Mouse (Mus musculus): ENCODE results near the gene Gm49321.
A peak's percentile ranks its signal among the peaks of the same experiment; 100 is the strongest.

Gm49321 gene

DNA sequence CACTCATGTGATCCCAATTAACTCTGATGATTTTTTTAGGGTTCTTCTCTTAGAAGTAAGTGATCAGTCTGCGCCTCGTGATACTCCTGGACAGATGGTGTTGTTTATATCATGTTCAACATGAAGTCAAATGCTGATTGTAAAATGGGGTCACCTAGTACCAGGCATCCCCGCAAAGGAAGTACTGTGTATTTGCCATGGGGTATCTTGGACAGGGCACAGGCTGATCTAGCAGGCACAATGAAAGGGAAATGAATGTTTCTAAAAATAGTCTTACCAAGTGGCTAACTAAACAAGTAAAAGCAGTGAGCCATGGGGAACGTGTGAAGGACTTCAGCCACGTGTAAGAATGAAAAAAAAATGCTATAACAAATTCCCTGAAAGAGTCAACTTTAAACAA lies 17.3 kb downstream of the Gm49321 start:
- no peaks in the 10 kb centered on the region for H3K36me3 ChIP-seq (ENCODE audit: insufficient read depth, low read length)
- peaks cover 15% of the 10 kb centered on the region for H3K4me1 ChIP-seq (replicated peaks; ENCODE audit: low read depth, low read length)
- H3K4me3 ChIP-seq (replicated peaks; ENCODE audit: low read length) = no peak overlapping the region
- no peak for TF ChIP-seq POU5F1 (IDR thresholded peaks at IDR 0.05; ENCODE audit: borderline replicate concordance, low read length)
- TF ChIP-seq CTCF (conservative IDR thresholded peaks at IDR 0.05; ENCODE audit: low read length) = no peak
- TF ChIP-seq NANOG (IDR thresholded peaks at IDR 0.05; ENCODE audit: borderline replicate concordance, low read length) = no peak
- no peaks in the 10 kb centered on the region for H3K9me3 ChIP-seq (ENCODE audit: low read length)
- H3K27me3 ChIP-seq (ENCODE audit: insufficient read depth, low read length) = peaks cover 3% of the 10 kb centered on the region

DNA sequence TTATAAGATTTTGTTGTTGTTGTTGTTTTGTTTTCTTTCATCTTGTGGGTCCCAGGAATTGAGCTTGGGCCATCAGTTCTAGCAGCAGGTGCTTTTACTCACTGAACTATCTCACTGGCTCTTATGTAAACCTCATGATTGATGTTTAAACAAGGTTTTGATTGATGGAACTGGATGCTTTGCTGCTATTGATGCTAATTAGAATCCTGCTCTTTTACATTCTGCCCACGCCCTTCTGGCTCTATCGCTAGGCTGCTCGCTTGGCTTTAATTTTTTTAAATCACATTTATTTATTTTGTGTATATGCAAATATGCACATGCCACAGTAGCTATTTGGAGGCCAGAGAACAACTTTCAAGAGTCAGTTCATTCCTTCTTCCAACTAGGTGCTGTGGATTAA lies 20.2 kb downstream of the Gm49321 start:
- Histone ChIP-seq H3K9me3 (ENCODE audit: low read length) (no peaks in the 10 kb centered on the region), H3K4me3 (replicated peaks; ENCODE audit: low read length) (no peak overlapping the region), H3K27me3 (ENCODE audit: insufficient read depth, low read length) (no peaks in the 10 kb centered on the region), H3K36me3 (ENCODE audit: insufficient read depth, low read length) (no peaks in the 10 kb centered on the region), H3K4me1 (replicated peaks; ENCODE audit: low read depth, low read length) (peaks cover 10% of the 10 kb centered on the region)
- TF ChIP-seq POU5F1 (IDR thresholded peaks at IDR 0.05; ENCODE audit: borderline replicate concordance, low read length) (no peak), NANOG (IDR thresholded peaks at IDR 0.05; ENCODE audit: borderline replicate concordance, low read length) (no peak), CTCF (conservative IDR thresholded peaks at IDR 0.05; ENCODE audit: low read length) (no peak)

DNA sequence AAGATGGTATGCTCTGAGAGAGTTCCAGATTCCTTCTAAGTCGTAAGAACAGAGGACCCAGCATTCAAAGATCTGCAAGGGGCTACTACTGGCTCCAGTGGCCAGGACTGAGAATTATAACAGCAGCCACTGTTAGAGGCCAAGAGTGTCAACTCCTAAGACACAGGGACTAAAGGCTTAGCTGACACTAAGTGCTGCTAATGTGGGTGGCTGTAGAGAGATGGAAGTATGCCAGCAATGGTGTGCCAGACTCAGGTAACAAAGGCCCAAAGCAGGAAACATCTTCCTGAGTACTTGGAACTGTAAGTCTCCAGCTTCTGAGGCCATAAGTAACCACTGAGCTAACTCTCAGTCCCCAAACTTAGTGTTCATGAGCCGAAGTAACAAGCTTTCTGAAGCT lies 21.4 kb downstream of the Gm49321 start:
- no peak overlapping the region for H3K4me3 ChIP-seq (replicated peaks; ENCODE audit: low read length)
- no peaks in the 10 kb centered on the region for H3K27me3 ChIP-seq (ENCODE audit: insufficient read depth, low read length)
- no peaks in the 10 kb centered on the region for H3K9me3 ChIP-seq (ENCODE audit: low read length)
- H3K36me3 ChIP-seq (ENCODE audit: insufficient read depth, low read length) = no peaks in the 10 kb centered on the region
- 0 out of 2 replicates have a peak, but pooled peaks cover 3% of the 10 kb centered on the region for H3K4me1 ChIP-seq (replicated peaks; ENCODE audit: low read depth, low read length)
- TF ChIP-seq NANOG (IDR thresholded peaks at IDR 0.05; ENCODE audit: borderline replicate concordance, low read length) (no peak), POU5F1 (IDR thresholded peaks at IDR 0.05; ENCODE audit: borderline replicate concordance, low read length) (no peak), CTCF (conservative IDR thresholded peaks at IDR 0.05; ENCODE audit: low read length) (no peak)

DNA sequence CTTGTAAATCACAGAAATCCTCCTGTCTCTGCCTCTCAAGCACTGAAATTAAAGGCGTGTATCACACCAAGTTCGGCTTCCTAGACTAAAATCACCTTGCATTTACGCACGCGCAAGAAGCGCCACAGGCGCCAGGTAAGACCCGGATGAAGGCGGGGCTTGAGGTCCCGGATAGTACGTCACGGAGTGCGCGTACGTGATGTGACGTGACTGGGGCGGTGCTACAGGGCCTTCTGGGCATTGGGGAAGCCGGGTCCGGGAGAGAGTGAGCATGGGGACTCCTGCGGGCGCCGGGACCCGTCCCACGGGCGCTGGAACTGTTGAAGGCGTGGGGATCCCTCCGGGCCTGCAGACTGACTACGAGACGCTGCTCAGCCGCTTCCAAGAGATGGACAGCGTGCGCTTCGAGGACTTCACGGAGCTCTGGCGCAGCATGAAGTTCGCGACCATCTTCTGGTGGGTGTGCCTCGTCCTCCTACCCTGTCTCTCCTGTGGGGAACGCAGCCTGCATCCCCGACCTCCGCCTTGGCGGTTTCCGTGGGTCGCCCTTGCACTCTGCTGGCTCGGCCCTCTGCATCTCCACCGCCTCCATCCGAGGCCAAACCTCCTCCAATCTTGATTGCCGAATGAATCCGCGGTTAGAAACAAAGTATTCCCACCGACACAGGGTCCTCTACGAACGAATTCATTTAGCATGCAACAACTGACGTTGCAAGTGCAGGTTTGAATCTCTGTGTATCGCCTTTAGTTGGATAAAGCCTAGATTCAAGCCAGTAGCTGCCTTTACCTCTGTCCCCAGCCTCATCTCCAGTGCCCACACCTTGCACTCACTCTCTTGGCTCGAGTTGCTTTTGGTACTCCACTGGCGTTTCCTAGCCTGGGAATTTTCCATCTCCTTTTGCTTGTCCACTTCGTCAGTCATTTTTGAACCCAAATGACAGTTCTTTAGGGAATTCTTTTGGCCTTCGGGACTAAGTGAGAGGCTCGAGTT lies 27.1 kb downstream of the Gm49321 start, which contains the start of gene Snapc1:
Gene Snapc1 (plus strand): TSS at position 191 of the 991 bp plus-strand sequence.
- Histone ChIP-seq H3K4me3 (replicated peaks; ENCODE audit: low read length) (peak within 1 kb of the TSS; percentile 95), H3K9me3 (ENCODE audit: low read length) (no peaks in the 10 kb centered on the region), H3K36me3 (ENCODE audit: insufficient read depth, low read length) (peaks cover 25% of the 10 kb centered on the region), H3K27me3 (ENCODE audit: insufficient read depth, low read length) (no peaks in the 10 kb centered on the region), H3K4me1 (replicated peaks; ENCODE audit: low read depth, low read length) (peaks cover 17% of the 10 kb centered on the region)
- TF ChIP-seq POU5F1 (IDR thresholded peaks at IDR 0.05; ENCODE audit: borderline replicate concordance, low read length) (no peak), NANOG (IDR thresholded peaks at IDR 0.05; ENCODE audit: borderline replicate concordance, low read length) (no peak), CTCF (conservative IDR thresholded peaks at IDR 0.05; ENCODE audit: low read length) (no peak)

DNA sequence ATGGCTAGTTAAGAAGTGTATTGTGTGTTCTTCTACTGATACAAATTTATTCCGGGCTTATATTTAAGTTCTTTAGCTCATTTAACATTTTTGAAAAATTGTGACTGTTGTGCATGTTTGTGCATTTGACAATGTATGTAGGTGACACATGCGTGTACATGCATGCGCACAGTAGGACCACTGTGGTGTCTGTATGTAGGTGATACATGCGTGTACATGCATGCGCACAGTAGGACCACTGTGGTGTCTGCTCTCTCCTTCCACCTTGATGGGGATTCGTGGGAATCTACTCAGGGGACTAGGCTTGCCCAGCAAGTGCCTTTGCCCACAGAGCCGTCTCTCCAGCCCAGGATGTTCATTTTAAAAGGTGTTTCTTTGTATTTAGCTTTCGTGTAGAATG lies 31.7 kb downstream of the Gm49321 start:
- TF ChIP-seq POU5F1 (IDR thresholded peaks at IDR 0.05; ENCODE audit: borderline replicate concordance, low read length) (no peak), CTCF (conservative IDR thresholded peaks at IDR 0.05; ENCODE audit: low read length) (no peak), NANOG (IDR thresholded peaks at IDR 0.05; ENCODE audit: borderline replicate concordance, low read length) (no peak)
- H3K36me3 ChIP-seq (ENCODE audit: insufficient read depth, low read length) = peaks cover 69% of the 10 kb centered on the region
- no peak overlapping the region for H3K4me3 ChIP-seq (replicated peaks; ENCODE audit: low read length)
- peaks cover 4% of the 10 kb centered on the region for H3K9me3 ChIP-seq (ENCODE audit: low read length)
- H3K27me3 ChIP-seq (ENCODE audit: insufficient read depth, low read length) = no peaks in the 10 kb centered on the region
- peaks cover 14% of the 10 kb centered on the region for H3K4me1 ChIP-seq (replicated peaks; ENCODE audit: low read depth, low read length)

DNA sequence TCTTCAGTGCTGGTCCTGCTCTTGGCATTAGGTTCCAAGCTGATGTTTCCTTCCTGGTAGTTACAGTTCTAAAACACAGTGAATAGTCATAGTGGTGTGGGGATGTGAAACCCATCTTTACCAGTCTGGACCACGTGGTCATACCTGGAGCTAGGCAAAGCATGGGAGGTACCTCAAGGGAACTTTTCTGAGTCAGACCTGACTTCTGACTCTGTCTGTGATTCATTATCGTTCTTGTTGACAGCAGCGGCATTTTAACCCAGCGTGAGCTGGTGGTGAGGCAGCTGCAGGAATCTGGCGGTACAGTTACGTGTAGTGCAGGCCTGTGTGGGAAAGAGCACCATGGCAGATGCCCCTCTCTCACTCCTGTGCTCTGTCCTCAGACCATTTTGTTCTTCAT lies 37.1 kb downstream of the Gm49321 start:
- Histone ChIP-seq H3K4me1 (replicated peaks; ENCODE audit: low read depth, low read length) (no peaks in the 10 kb centered on the region), H3K9me3 (ENCODE audit: low read length) (peaks cover 4% of the 10 kb centered on the region), H3K4me3 (replicated peaks; ENCODE audit: low read length) (no peak overlapping the region), H3K27me3 (ENCODE audit: insufficient read depth, low read length) (no peaks in the 10 kb centered on the region), H3K36me3 (ENCODE audit: insufficient read depth, low read length) (peaks cover 97% of the 10 kb centered on the region)
- no peak for TF ChIP-seq NANOG (IDR thresholded peaks at IDR 0.05; ENCODE audit: borderline replicate concordance, low read length)
- TF ChIP-seq POU5F1 (IDR thresholded peaks at IDR 0.05; ENCODE audit: borderline replicate concordance, low read length) = no peak
- no peak for TF ChIP-seq CTCF (conservative IDR thresholded peaks at IDR 0.05; ENCODE audit: low read length)

DNA sequence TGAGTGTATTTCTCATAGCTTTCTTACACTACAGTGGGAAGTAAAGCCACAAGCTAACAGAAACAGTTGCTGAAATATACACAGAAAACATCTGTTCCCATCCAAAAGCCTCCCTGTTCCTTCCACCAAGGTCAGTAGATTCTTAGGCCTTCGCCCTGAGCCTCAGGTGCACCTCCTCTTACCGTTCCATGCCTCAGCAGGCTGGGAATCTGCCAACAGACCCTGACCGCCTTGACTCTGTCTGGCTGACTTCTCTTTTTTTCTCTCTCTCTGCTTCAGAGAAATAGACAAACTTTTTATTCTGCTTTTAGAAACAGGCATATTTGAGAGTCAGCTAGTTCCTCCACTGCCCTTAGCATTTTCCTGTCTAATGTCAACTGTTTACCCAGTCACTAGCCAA lies 40.7 kb downstream of the Gm49321 start:
- TF ChIP-seq NANOG (IDR thresholded peaks at IDR 0.05; ENCODE audit: borderline replicate concordance, low read length) = no peak

DNA sequence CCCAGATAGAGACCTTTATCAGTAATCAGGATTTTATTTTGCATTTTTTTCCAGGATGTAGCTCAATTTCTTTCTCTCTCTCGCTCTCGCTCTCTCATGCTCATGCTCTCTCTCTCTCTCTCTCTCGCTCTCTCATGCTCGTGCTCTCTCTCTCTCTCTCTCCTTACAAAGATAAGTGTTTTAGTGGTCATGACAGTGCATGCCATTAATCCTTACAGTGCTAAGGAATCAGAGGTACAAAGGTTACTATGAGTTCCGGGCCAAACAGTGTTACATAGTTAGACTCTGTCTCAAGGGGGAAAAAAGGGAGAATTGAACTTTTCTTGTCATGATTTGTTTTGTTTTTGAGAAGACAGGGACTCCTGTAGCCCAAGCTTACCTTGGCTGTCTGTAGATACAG lies 42.2 kb downstream of the Gm49321 start:
- TF ChIP-seq POU5F1 (IDR thresholded peaks at IDR 0.05; ENCODE audit: borderline replicate concordance, low read length) (no peak), CTCF (conservative IDR thresholded peaks at IDR 0.05; ENCODE audit: low read length) (no peak), NANOG (IDR thresholded peaks at IDR 0.05; ENCODE audit: borderline replicate concordance, low read length) (no peak)
- no peaks in the 10 kb centered on the region for H3K9me3 ChIP-seq (ENCODE audit: low read length)
- no peaks in the 10 kb centered on the region for H3K27me3 ChIP-seq (ENCODE audit: insufficient read depth, low read length)
- H3K4me1 ChIP-seq (replicated peaks; ENCODE audit: low read depth, low read length) = peaks cover 11% of the 10 kb centered on the region
- H3K36me3 ChIP-seq (ENCODE audit: insufficient read depth, low read length) = peaks cover 91% of the 10 kb centered on the region
- no peak overlapping the region for H3K4me3 ChIP-seq (replicated peaks; ENCODE audit: low read length)

More for the DNA sequence above, 40.7 kb downstream of the Gm49321 start:
- Histone ChIP-seq H3K9me3 (ENCODE audit: low read length) (no peaks in the 10 kb centered on the region), H3K36me3 (ENCODE audit: insufficient read depth, low read length) (peaks cover 91% of the 10 kb centered on the region), H3K27me3 (ENCODE audit: insufficient read depth, low read length) (no peaks in the 10 kb centered on the region), H3K4me3 (replicated peaks; ENCODE audit: low read length) (no peak overlapping the region), H3K4me1 (replicated peaks; ENCODE audit: low read depth, low read length) (peaks cover 11% of the 10 kb centered on the region)

Measured in E14TG2a.4 (cell line).